Mouse (Mus musculus) CD8-positive naive resting alpha-beta T cell, adult 57 days (primary cell): ENCODE results near the gene 5530401A14Rik. TPM values are rescaled to one million over a fixed set of nuclear protein-coding genes. Genes with fewer than 3 reads are reported as not detected.

Source experiments
- total RNA-seq: library from RNA; stranded (reverse); gene quantifications from one replicate; pipeline ENCODE4 v1.2.4, GENCODE M21; 2023

The 5530401A14Rik gene
- not detected for total RNA-seq

DNA sequence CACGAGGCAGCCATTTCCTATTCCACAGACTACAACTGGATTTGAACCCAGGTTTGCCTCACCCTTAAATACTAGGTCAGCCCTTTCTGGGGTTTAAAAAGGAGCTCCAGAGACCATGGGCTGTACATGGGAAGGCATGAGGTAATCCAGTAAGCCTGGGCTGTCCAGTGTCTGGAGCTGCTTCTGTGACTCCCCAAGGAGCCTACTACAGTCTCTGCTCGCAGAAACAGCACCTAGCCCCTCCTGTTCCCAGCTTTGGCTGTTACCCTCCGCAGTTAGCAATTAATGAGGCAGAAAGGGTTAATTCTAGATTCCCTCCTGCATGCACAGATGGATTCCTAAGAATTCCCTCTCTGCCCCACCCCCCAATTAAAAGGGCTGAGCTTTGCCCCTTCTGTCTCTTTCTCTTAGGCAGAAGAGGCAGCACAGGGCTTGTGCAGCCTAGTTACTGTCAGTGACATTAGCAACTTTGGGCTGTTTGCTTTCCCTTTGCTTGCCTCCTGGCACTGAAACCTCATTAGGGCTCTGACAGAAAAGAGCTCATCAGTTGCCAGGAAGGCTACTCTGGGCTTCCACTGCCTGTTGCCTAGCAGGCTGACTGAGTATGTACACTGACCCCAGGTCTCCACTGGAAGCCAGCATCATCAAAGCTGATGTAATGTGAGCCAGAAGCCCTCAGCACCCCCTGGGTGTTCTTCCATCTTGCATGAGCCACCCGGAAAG, at the start of gene 5530401A14Rik:
TSS of gene 5530401A14Rik (plus strand) at position 424 of the 723 bp plus-strand sequence.

Other genes starting within 250 kb of the 5530401A14Rik start
- gene Asic2, start 107.8 kb downstream of the 5530401A14Rik start, total RNA-seq: not detected
- not detected for gene Ccl2, start 174.9 kb downstream of the 5530401A14Rik start, total RNA-seq
- not detected for gene Gm17268, start 177.9 kb downstream of the 5530401A14Rik start, total RNA-seq
- not detected for gene Ccl7, start 185.0 kb downstream of the 5530401A14Rik start, total RNA-seq
- gene Ccl11, start 197.2 kb downstream of the 5530401A14Rik start, total RNA-seq: not detected
- not detected for gene Ccl12, start 241.2 kb downstream of the 5530401A14Rik start, total RNA-seq